Mouse (Mus musculus) spleen, adult 18-20 months (tissue): ENCODE results near the gene Alx3.
"Not testable (repeated sequence)": the region's sequence is repeated elsewhere in the genome, so short reads cannot be mapped to it uniquely, and the experiment has no call there.

Experiments used
- DNase-seq, 2 experiments: peaks; one replicate each; pipeline ENCODE4 v3.0.0; 2022; ENCODE audit warnings: mixed read lengths in 2 of 2

Gene Alx3

DNA sequence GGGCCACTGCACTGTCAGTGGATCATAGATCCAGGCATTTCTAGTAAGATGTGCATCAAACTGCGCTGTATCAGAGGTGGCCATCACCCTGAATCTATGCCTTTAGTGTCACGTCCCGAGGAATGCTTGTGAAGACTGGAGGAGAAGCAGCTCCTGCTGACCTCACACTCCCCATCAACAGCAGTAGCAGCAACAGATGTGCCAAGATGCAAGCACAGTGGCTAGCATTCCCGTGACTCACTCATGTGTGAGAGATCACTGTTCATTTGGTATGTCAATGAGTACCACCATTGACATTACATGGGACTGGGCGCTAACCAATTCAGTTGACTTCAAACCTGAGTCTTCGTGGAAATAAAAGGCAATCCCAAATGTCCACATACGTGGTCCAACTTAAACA, 32.8 kb downstream of the Alx3 start:
- DNase-seq: no peak

GRCm38 (mm10) chr3:107628551-107628950, 33.7 kb downstream of the Alx3 start:
- DNase-seq: no peak

DNA sequence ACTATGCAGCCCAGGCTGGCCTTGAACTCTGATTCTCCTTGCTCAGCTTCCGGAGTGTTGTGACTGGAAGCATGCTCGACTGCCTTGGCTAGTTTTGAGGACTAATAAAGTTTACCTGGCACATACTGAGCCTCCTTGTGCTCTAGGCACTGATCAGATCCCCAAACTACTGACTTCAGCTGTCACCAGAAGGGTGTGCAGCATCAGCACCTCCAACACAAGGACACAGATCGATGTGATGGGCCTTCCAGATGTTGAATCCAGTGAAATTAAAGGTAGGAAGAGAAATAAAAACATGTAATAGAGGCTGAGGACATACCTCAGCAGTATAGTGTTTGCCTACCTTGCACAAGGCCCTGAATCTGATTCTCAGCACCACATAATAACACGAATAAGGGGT, 34.6 kb downstream of the Alx3 start:
- DNase-seq: no peak

DNA sequence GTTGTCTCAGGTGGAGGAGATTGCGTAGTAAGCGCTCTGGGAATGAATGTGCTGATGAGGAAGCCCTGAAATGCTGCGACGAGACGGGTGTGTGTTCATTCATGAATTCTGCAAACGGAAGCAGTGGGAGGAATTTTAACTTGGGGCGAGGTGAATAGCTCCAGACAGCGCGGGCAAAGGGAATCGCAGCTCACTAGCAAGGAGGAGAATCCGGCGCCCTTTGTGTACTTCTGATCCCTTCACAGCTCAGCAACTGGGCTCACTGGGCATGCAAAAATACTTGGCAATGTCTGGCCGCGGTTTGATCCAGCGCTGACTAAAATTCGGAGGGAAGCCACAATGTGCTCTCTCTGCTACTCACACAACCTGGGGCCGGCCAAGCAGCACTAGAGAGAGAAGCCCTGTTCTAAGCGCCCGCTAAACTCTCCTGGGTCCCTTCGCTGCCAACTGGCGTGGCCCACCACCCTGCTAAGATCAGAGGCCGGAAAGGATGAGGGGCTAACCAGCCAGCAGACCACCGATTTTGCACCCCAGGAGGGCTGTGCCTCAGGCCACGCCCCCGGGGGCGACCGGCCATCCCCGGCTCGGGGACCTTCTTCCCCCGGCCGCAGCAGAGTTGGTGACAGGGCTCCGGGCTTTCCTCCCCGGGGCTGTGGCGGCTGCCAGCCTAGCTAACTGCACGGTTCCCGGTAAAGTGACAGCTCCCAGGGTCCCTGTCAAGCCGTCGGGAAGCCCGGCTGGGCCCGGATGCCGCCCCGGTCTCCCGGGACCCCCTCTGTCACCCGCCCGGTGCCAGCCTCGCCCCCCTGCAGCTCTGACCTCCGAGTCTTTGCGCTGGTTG, 36.1 kb downstream of the Alx3 start, which contains the start of gene Gm10961:
TSS of gene Gm10961 (plus strand) at position 641 of the 841 bp plus-strand sequence.
- no peak for DNase-seq

GRCm38 (mm10) chr3:107631523-107631958, 36.7 kb downstream of the Alx3 start, which contains the start of gene Strip1:
Gene Strip1 (minus strand): TSS chr3:107631694.
- peak; percentile 78 to 86 for DNase-seq

- no peak for DNase-seq
Observed at GRCm38 (mm10) chr3:107632786-107633185, 38.0 kb downstream of the Alx3 start.

- DNase-seq: no peak
Observed at GRCm38 (mm10) chr3:107633906-107634305, 39.1 kb downstream of the Alx3 start.

DNA sequence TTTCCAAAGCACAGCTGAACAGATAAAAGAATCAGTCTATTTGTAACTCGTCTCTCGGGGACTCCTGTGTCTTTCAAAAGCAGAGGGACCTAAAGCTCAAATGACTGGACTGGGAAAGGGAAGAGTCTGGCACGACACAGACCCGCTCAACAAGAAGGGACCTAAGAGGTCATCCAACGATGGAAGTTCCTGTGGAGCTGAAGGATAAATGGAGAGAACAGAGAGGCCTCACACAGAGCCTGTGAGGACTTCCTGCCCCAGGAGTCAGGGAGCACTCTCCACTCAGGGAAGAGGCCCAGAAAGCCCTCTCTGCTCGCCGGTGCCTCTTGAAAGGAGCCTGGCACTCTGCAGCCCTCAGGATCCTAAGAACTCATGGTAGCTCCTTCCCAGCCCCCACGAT, 41.0 kb downstream of the Alx3 start:
- no peak for DNase-seq

DNA sequence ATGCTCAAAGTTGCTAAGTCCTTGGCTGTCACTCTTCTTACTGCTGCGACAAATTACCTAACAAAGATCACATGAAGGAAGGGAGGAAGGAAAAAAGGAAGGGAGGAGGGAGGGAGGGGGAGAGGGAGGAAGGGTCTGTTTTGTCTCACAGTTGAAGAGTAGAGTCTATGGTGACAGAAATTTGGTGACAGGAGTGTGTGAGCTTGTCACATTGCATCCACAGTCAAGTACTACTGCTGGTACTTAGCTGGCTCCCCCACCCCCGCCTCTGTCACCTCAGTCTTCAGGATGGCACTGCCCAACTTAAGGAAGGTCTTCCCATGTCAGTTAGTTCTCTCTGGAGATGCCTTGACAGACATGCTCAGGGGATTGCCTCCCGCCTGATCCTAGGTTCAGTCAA, 41.4 kb downstream of the Alx3 start:
- DNase-seq: no peak

- DNase-seq: no peak
Observed at GRCm38 (mm10) chr3:107637606-107638172, 42.9 kb downstream of the Alx3 start.

- no peak for DNase-seq
Observed at GRCm38 (mm10) chr3:107646947-107647346, 52.1 kb downstream of the Alx3 start.

DNA sequence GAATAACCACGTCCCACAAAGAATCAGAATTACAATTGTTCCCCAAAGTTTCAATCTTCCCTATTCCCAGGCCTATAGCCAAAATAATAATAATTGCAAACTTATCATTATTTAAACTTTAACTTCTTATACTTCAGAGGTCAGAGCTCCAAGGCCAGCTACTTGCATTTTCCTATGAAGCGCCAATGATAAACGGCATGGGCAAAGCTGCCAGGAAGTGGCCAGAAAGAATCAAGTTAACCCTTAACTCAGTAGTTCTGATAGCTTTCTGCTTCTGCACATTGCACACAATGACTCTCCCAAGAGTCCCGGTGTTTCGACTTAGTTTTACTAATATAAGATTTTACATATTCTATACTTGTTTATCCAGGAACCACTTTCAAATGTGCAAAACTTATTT, 55.4 kb downstream of the Alx3 start:
- not testable (repeated sequence) for DNase-seq

GRCm38 (mm10) chr3:107652968-107653367, 58.1 kb downstream of the Alx3 start:
- DNase-seq: no peak

DNA sequence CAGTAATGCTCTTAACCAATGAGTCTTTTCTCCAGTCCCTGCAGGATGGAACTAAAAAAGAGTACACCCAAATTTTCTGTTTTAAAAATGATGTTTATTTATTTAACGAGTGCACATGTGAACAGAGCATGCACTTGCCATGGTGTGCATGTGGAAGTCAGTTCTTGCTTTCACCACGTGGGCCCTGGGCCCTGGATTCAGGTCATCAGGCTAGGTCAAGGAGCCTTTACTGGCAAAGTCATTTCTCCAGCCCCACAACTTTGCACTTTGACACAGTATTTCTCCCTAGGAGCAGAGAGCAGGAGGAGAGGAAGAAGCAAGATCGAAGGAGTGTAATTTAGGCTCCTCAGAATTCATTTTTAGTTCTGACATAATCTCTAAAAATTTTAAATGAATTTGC, 60.0 kb downstream of the Alx3 start:
- DNase-seq: no peak
